In the genomic region with DNA sequence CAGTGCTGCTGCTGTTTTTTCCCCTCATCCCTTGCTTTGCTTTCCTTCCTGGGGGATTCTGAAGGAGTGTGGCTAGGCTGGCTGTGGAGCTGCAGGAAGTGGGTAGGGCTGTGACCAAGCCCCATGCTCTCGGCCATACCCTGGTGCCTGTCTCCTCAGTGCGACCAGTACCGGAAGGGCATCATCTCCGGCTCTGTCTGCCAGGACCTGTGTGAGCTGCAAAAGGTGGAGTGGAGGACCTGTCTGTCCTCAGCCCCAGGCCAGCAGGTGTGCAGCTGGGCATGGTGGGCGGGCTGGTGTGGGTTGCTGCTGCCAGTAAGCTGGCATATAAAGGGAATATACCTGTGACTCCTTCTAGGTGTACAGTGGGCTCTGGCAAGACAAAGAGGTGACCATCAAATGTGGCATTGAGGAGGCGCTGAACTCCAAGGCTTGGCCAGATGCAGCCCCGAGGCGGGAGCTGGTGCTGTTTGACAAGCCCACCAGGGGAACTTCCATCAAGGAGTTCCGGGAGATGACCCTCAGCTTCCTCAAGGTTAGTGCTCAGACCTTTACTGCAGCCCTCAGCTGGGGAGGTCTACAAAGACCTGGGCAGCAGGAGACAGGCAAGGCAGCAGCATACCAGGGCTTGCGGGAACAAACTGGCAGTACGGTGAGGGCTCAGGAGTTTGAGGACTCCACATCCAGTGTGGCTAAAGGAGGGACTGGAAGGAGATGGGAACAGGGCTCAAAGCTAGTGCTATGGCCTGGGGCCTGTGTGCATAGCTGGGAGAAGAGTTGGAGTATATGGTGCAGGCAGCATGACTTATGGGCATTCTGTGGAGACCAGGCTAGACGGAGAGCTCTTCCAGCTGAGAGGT, we compare ENCODE assay signal across 12 mouse cellular contexts. TPM values are rescaled to one million over a fixed set of nuclear protein-coding genes. Genes with fewer than 3 reads are reported as not detected.
DNase-seq lines count a peak whose midpoint lies in the region; ATAC-seq lines count a peak whose summit lies in the region.
"Had no signal": no experiment of that assay in that cellular context is flagged by ENCODE, and none has a peak within 500 bp of the region (broad histone marks: within the 10 kb centered on the region; RNA-seq: fewer than 3 reads in every experiment).

No protein-coding gene starts in this region.

- 0 out of 2 replicates have a peak overlapping the region, but pooled peaks have one; percentile 6 for H3K27ac ChIP-seq in liver, embryonic 11.5 days (ENCODE audit: low read depth, low read length)
- H3K27ac ChIP-seq: liver, embryonic 15.5 days had no signal

- H3K9me3 ChIP-seq in liver, embryonic 11.5 days (ENCODE audit: control insufficient read depth, low read length): no peaks in the 10 kb centered on the region
- H3K9me3 ChIP-seq: liver, embryonic 15.5 days had no signal

- no peak overlapping the region for H3K4me2 ChIP-seq in liver, embryonic 11.5 days
- H3K4me2 ChIP-seq: liver, embryonic 15.5 days had no signal

- peak; percentile 43 for ATAC-seq in common myeloid progenitor, adult 5-6 weeks (replicated peaks; ENCODE audit: low read depth, poor library complexity, severe bottlenecking)
- peak; percentile 24 for ATAC-seq in liver, embryonic 11.5 days (replicated peaks; ENCODE audit: low FRiP score)

- H3K36me3 ChIP-seq in liver, embryonic 11.5 days (ENCODE audit: control insufficient read depth, insufficient read depth, low read length): peaks cover 33% of the 10 kb centered on the region

- peak; percentile 88 for DNase-seq in heart, adult 11 months
- no peak for DNase-seq in heart, postnatal 36 days
- peak; percentile 49 for DNase-seq in 3134 (ENCODE audit: extremely low read depth, insufficient read length, low spot score)
- DNase-seq in liver, embryonic 11.5 days (ENCODE audit: low spot score): peak; percentile 78
- no peak for DNase-seq in gastrocnemius, adult 8-10 months (ENCODE audit: low spot score in 2 of 2)
- no peak for DNase-seq in left cerebral cortex, postnatal 4 days
- no peak for DNase-seq in gastrocnemius, postnatal 10 days
- DNase-seq: gastrocnemius, postnatal 25 days had no signal

- WGBS in liver, embryonic 11.5 days: 46% methylated on average over 12 of the region's 12 CpGs

- H3K4me1 ChIP-seq in liver, embryonic 11.5 days (replicated peaks; ENCODE audit: control insufficient read depth, insufficient read depth, low read length): peaks cover 21% of the 10 kb centered on the region

- H3K9ac ChIP-seq in liver, embryonic 11.5 days (ENCODE audit: low read depth, low read length): no peak overlapping the region
- H3K9ac ChIP-seq: liver, embryonic 15.5 days had no signal

- no peak overlapping the region for H3K4me3 ChIP-seq in liver, embryonic 11.5 days (ENCODE audit: low read depth, low read length)
- H3K4me3 ChIP-seq: liver, embryonic 15.5 days had no signal

- no peaks in the 10 kb centered on the region for H3K27me3 ChIP-seq in liver, embryonic 11.5 days (replicated peaks; ENCODE audit: control insufficient read depth, insufficient read depth, low read length)

- intact Hi-C loops in heart, postnatal 36 days (cut with DNase I): loop anchor here (5.0 kb wide), 1 partner anchor 188 kb away; a partner anchor contains a TSS
- intact Hi-C loops in left cerebral cortex, postnatal 4 days (cut with DNase I): loop anchor here (5.0 kb wide), 1 partner anchor 183 kb away; no protein-coding TSS in a partner anchor

RNA-seq across cellular contexts. Expression of a gene that starts 6.6 kb away (rescaled TPM):
- 10 to 100 TPM; 26.4 to 28.3 TPM for total RNA-seq in heart, postnatal 36 days (2021)
- total RNA-seq in common myeloid progenitor, adult 5-6 weeks (2017): 17.5 and 19.9 TPM in 2 replicates
- 10.5 and 11.1 TPM in 2 replicates for polyA plus RNA-seq in liver, embryonic 11.5 days (2014; fragmentation: Nextera tagmentation; extraction: Ambion mirVana)
- 1 to 10 TPM; 1.3 to 2.1 (median 1.6) TPM for total RNA-seq in gastrocnemius, adult 8-10 months (2022)
- 10 to 100 TPM; 81.8 to 85.1 TPM for total RNA-seq in left cerebral cortex, postnatal 4 days (2021)
- total RNA-seq in gastrocnemius, postnatal 10 days (2021): 1 to 10 TPM; 2.9 to 3.4 TPM

RNA-seq across cellular contexts. Expression of a gene that starts 30.6 kb away (rescaled TPM):
- 10 to 100 TPM; 69.1 to 71.6 TPM for total RNA-seq in heart, postnatal 36 days (2021)
- total RNA-seq in common myeloid progenitor, adult 5-6 weeks (2017): 32.2 and 38.7 TPM in 2 replicates
- 36.1 and 40.1 TPM in 2 replicates for polyA plus RNA-seq in liver, embryonic 11.5 days (2014; fragmentation: Nextera tagmentation; extraction: Ambion mirVana)
- 1 to 10 TPM; 2.9 to 8.9 (median 5.6) TPM for total RNA-seq in gastrocnemius, adult 8-10 months (2022)
- 1 to 10 TPM; 2.8 to 3.9 TPM for total RNA-seq in left cerebral cortex, postnatal 4 days (2021)
- 1 to 10 TPM; 9.3 to 9.4 TPM for total RNA-seq in gastrocnemius, postnatal 10 days (2021)

RNA-seq across cellular contexts. Expression of a gene that starts 36.2 kb away (rescaled TPM):
- total RNA-seq in heart, postnatal 36 days (2021): not detected
- total RNA-seq in common myeloid progenitor, adult 5-6 weeks (2017): not detected in 2 replicates
- polyA plus RNA-seq in liver, embryonic 11.5 days (2014; fragmentation: Nextera tagmentation; extraction: Ambion mirVana): not detected in 2 replicates
- not detected for total RNA-seq in gastrocnemius, adult 8-10 months (2022)
- total RNA-seq in left cerebral cortex, postnatal 4 days (2021): not detected
- total RNA-seq in gastrocnemius, postnatal 10 days (2021): not detected
- total RNA-seq: gastrocnemius, postnatal 25 days had no signal
- polyA plus RNA-seq: intestine, embryonic 14.5 days; liver, embryonic 15.5 days; stomach, embryonic 16.5 days had no signal

RNA-seq across cellular contexts. Expression of a gene that starts 48.4 kb away (rescaled TPM):
- total RNA-seq in heart, postnatal 36 days (2021): not detected
- total RNA-seq in common myeloid progenitor, adult 5-6 weeks (2017): not detected in 2 replicates
- polyA plus RNA-seq in liver, embryonic 11.5 days (2014; fragmentation: Nextera tagmentation; extraction: Ambion mirVana): not detected in 2 replicates
- total RNA-seq in gastrocnemius, adult 8-10 months (2022): not detected
- not detected for total RNA-seq in left cerebral cortex, postnatal 4 days (2021)
- under 1 TPM in 1 of 2 experiments, not detected in 1; 0.40 TPM for total RNA-seq in gastrocnemius, postnatal 10 days (2021)
- total RNA-seq: gastrocnemius, postnatal 25 days had no signal
- polyA plus RNA-seq: intestine, embryonic 14.5 days; liver, embryonic 15.5 days; stomach, embryonic 16.5 days had no signal

RNA-seq across cellular contexts. Expression of a gene that starts 55.0 kb away (rescaled TPM):
- total RNA-seq in heart, postnatal 36 days (2021): 100 to 1,000 TPM; 146 to 183 TPM
- total RNA-seq in common myeloid progenitor, adult 5-6 weeks (2017): 54.9 and 57.0 TPM in 2 replicates
- polyA plus RNA-seq in liver, embryonic 11.5 days (2014; fragmentation: Nextera tagmentation; extraction: Ambion mirVana): 161 and 181 TPM in 2 replicates
- total RNA-seq in gastrocnemius, adult 8-10 months (2022): 10 to 100 TPM; 28.7 to 37.4 (median 31.6) TPM
- total RNA-seq in left cerebral cortex, postnatal 4 days (2021): 10 to 100 TPM; 73.0 to 78.3 TPM
- total RNA-seq in gastrocnemius, postnatal 10 days (2021): 100 to 1,000 TPM; 104 to 147 TPM

Comparison
In these comparisons a context has a peak if more than half of its experiments do, and no peak if none do; other contexts are left out.
1. DNase-seq: peak in heart, adult 11 months (single experiment), 3134 (single experiment) and liver, embryonic 11.5 days (single experiment); none in heart, postnatal 36 days (0 of 2), gastrocnemius, adult 8-10 months (0 of 2), left cerebral cortex, postnatal 4 days (single experiment) and gastrocnemius, postnatal 10 days (single experiment).